Mouse (Mus musculus) embryo, embryonic 11.5 days (tissue): ENCODE data around the gene Sept9.

Experiments used
- DNase-seq: peaks from one replicate; pipeline ENCODE4 v3.0.0-alpha.2; 2012; ENCODE audit warnings: low read depth, low spot score

Gene Sept9

GRCm38 (mm10) chr11:117265270-117265980, 66.0 kb downstream of the Sept9 start:
- DNase-seq, result no peak

- DNase-seq, result peak; percentile 75
Measured at GRCm38 (mm10) chr11:117265981-117266905, 66.8 kb downstream of the Sept9 start.

- peak; percentile 76 for DNase-seq
Measured at GRCm38 (mm10) chr11:117266906-117267721, 67.7 kb downstream of the Sept9 start.

GRCm38 (mm10) chr11:117267828-117268227, 68.4 kb downstream of the Sept9 start:
- DNase-seq, result no peak

- DNase-seq, result no peak
Measured at GRCm38 (mm10) chr11:117268304-117268956, 69.0 kb downstream of the Sept9 start.

GRCm38 (mm10) chr11:117269053-117269702, 69.7 kb downstream of the Sept9 start:
- DNase-seq, result no peak

GRCm38 (mm10) chr11:117269946-117270345, 70.5 kb downstream of the Sept9 start:
- DNase-seq, result no peak

- DNase-seq, result no peak
Measured at GRCm38 (mm10) chr11:117274973-117275372, 75.5 kb downstream of the Sept9 start.

GRCm38 (mm10) chr11:117275999-117276398, 76.5 kb downstream of the Sept9 start:
- DNase-seq, result no peak

GRCm38 (mm10) chr11:117276946-117277345, 77.5 kb downstream of the Sept9 start:
- no peak for DNase-seq

GRCm38 (mm10) chr11:117278113-117278512, 78.7 kb downstream of the Sept9 start:
- no peak for DNase-seq

GRCm38 (mm10) chr11:117278514-117278913, 79.1 kb downstream of the Sept9 start:
- no peak for DNase-seq

- DNase-seq, result no peak
Measured at GRCm38 (mm10) chr11:117279993-117280392, 80.5 kb downstream of the Sept9 start.

GRCm38 (mm10) chr11:117283048-117283888, 83.8 kb downstream of the Sept9 start:
- DNase-seq, result no peak

GRCm38 (mm10) chr11:117283889-117284450, 84.5 kb downstream of the Sept9 start:
- no peak for DNase-seq

- no peak for DNase-seq
Measured at GRCm38 (mm10) chr11:117284721-117285605, 85.5 kb downstream of the Sept9 start.

GRCm38 (mm10) chr11:117285606-117285931, 86.1 kb downstream of the Sept9 start:
- DNase-seq, result no peak

GRCm38 (mm10) chr11:117287792-117288191, 88.3 kb downstream of the Sept9 start:
- no peak for DNase-seq

- DNase-seq, result no peak
Measured at GRCm38 (mm10) chr11:117288765-117289164, 89.3 kb downstream of the Sept9 start.
